Mouse (Mus musculus) C2C12 (cell line): ENCODE data around the gene Il4.

Experiments
- CEBPB ChIP-seq: IDR thresholded peaks from one replicate; pipeline ENCODE4 v1.6.1; 2011; ENCODE audit warnings: low read depth, mild to moderate bottlenecking, control low read depth, moderate library complexity
- CTCF ChIP-seq: IDR thresholded peaks from one replicate; pipeline ENCODE4 v1.5.1; 2011; ENCODE audit not compliant: control insufficient read depth, insufficient read depth, insufficient read length
- FOSL1 ChIP-seq: IDR thresholded peaks from one replicate; pipeline ENCODE4 v1.8.0; 2011; ENCODE audit warnings: mild to moderate bottlenecking, low read length; ENCODE audit not compliant: poor library complexity, insufficient read depth, severe bottlenecking
- MAX ChIP-seq: IDR thresholded peaks from one replicate; pipeline ENCODE4 v1.6.1; 2011; ENCODE audit warnings: mild to moderate bottlenecking, control low read depth
- MYOD1 ChIP-seq: IDR thresholded peaks from one replicate; pipeline ENCODE4 v1.6.1; 2011; ENCODE audit warnings: low read depth; ENCODE audit not compliant: control insufficient read depth, insufficient read length
- USF1 ChIP-seq: IDR thresholded peaks from one replicate; pipeline ENCODE4 v1.6.1; 2011; ENCODE audit warnings: low read depth, mild to moderate bottlenecking, control low read depth, moderate library complexity

DNA sequence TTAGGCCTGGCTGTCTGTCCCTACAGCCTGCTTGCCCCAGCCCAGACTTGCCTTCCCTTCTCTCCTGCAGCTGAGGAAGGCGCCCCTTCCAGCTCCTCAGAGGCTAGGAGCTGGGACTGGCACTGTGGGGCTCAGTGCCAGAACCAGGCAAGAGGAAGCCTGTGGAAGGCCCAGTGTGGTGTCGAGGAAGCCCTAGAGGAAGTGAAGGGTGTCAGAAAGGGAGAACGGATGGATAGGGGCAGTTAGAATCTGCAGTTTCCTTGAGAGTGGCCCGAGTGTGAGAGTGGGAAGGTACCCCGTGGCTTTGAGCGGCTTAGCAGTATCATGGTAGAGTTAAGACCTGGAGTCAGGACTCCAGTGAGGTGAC, 4.0 kb upstream of the Il4 start:
- TF ChIP-seq MAX: no peak
- no peak for TF ChIP-seq CTCF
- TF ChIP-seq CEBPB: no peak
- no peak for TF ChIP-seq USF1
- no peak for TF ChIP-seq FOSL1
- TF ChIP-seq MYOD1: no peak
